Mouse (Mus musculus) stomach, postnatal 0 days (tissue): ENCODE measurements around the gene Mgp.

Experiments used
- CTCF ChIP-seq: IDR thresholded peaks from 2 replicates; pipeline ENCODE4 v1.5.1; 2016; ENCODE audit warnings: antibody characterized with exemption, low read depth, mild to moderate bottlenecking, moderate library complexity
- EP300 ChIP-seq: optimal IDR thresholded peaks from 2 replicates; pipeline ENCODE3; 2016; ENCODE audit warnings: antibody characterized with exemption

DNA sequence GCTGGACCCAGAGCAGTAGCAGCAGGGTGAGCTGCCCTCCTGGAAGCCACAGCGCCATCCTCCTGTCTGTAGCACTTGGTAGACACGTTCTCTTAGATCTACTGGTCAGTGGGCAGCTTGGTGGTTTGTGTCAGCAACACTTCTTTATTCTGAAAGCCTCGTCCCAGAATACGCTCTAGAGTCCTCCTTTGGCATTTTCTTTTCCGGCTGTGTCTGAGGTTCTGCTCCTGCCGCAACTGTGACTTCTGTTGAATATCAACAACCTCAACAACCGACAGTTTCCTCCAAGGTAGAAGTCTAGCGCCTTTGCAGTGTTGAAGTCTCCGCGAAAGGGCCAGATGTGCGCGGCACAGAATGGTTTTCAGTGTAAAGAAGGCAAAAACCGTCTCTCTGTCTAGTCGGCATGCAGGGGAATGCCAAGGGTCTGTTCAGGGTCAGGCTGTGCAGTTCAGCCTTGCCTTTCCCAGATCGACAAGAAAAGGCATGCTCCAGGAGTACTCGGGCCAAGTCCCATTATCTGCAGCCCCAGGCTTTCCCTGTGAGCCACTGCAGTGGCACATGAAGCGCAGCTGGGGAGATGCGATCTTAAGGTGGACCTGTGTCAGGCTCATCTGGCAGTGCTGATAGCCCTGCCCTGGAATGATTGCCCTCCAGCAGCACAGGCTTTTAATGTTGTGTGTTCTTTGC lies 18.3 kb downstream of the Mgp start, which contains the start of gene Art4:
- TF ChIP-seq CTCF (no peak), EP300 (no peak)
